Mouse (Mus musculus): Measurements from ENCODE around the gene Sos2.
A peak's percentile ranks its signal among the peaks of the same experiment; 100 is the strongest.

Gene Sos2

DNA sequence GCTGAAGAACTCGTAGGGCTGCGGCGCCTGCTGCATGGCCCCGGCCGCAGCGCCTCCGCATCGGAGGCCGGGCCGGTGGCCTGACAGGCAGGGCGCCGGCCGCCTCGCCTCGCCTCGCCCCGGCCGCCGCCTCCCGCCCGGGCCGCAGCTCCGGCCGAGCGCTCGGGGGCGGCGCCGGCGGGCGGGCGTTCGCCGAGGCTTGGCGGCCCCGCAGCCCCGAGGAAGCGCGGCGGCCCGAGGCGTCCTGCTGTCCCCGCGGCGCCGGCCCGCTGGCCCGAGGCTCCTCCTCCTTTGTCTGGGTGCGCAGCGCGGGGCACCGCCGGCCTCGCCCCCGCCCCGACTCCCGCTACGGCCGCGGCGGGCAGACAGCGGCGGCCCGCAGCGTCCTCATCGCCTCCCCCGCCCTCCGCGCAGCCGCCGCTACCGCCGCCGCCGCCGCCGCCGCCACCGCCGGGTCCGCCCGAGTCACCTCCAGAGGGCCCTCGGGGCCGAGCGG, at the start of gene Sos2:
Gene Sos2, minus strand, starts transcription at position 287 of the 496 bp plus-strand sequence.
- peak in 1 of 2 experiments; percentile 24 for DNase-seq (ENCODE audit: low spot score in 2 of 2)

DNA sequence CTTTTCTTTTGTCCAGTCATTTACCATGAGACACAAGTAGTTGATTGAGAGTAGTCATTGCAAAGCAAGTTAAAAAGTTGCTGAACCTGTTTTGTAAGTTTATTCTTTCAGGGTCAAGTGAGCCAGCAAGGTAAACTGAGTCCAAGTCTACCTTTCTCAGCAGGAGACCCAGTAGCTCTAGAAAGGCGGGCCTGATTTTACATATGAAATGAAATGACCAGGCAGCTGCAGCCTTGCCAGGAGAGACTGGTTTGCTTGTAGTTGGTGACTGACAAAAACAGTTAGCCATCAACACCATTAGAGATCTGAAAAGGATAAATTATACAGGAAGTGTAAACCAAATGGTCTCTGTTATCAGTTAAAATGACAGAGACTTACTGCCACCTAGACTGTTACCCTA, 48.7 kb upstream of the Sos2 start:
- no peak for DNase-seq (ENCODE audit: low spot score in 2 of 2)

DNA sequence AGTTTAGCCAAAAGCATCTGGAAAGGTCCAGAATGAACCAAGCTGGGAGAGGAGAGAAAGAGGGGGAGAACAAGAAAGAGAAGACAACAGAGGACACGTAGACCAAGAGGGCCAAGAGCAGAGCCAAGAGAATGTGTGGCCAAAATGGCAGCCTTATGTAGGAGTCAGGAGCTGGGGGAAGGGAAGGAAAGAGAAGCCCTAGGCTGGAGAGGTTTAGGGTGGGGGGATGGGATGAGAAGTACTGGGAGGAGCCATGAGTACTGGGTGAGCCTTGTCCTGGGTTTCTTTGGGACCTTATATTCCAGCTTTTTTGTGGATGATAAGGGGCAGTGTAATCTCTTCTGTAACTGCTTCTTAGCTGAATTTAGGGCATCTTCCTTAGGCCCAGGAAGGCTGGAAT, 47.6 kb upstream of the Sos2 start:
- DNase-seq (ENCODE audit: low spot score in 2 of 2) = no peak

DNA sequence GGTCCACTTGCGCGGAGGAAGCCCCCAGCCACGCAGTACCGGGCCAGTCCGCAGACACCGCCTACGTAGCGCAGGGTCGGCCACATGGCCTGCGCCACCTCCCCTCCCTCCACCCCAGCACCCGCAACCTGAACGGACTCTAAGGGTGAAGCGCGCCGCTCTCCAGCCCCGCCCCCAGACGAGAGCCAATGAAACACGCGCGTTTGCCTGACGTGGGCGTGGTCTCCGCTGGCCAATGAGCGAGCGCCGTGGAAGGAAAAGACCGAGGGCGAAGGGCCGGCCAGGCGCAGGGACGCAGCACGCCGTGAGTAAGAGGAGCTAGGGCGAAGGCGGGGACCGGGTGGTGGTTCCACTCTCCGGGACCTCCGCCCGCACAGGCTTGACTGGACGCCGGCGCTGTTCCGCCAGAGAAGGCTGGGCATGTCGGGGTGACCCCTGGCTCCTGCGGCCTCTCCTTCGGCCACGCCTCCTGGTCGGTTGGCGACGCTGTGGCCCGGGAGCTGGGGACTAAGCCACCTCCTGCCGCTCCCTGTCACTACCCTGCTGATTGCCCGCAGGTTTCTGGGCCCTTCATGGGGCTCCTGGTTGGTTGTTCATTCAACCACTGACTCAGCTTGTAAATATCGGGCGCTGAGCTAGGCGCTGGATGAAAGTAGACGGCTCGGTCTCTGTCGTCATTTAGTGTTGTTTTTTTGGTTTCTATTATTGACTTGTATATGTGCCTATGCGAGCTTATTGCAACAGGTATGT, 43.2 kb upstream of the Sos2 start, which contains the start of the genes L2hgdh and Atp5s:
Gene L2hgdh, minus strand, starts transcription at position 163 of the 750 bp plus-strand sequence.
Gene Atp5s, plus strand, starts transcription at position 240 of the 750 bp plus-strand sequence.
- DNase-seq (ENCODE audit: low spot score in 2 of 2) = peak; percentile 84 to 95

DNA sequence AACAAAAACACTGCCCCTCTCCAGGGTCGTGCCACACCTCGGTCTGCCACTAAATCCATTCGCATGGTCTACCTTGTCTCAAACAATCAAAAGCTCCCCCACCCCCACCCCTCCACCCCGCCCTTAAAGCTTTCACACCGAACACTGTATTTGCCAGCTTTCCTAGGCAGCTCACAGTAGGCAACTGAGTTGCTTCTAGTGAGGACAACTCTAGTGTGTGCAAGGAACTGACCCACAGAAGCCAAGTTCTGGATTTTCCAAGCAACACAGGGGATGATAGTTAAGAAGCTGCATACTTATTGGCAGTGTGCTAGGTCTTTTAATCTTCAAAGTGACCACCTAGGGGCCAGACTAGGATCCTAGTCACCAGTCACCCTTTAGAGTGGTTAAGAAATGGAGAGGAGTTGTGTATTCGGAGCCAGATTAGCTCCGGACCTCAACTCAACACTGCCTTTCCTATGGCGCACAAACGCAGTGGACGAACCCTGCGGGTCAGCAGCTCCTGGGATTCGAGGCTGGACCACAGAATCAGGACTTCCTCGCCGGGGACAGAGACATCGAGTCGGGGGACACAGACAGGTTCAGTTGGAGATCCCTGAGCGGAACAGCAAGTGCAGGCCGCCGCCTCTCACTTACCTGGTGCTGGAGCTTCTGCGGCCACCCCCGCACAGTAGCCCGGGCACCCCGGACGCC, 42.5 kb upstream of the Sos2 start:
- no peak for DNase-seq (ENCODE audit: low spot score in 2 of 2)

DNA sequence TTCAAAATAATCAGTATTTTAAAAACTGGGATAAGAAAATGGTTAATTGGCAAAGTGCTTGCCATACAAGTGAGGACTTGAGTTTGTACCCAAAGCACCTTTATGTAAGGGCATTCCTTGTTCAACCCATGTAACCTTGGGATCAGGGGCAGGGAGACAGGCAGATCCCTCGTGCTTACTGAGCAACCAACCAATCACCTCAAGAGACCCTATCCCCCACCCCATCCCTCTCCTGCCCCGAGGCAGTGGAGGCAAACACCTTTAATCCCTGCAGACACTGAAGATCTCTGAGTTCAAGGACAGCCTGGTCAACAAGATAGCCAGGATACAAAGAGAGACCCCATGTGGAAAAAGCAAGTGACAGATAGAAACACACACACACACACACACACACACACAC, 41.7 kb upstream of the Sos2 start:
- DNase-seq (ENCODE audit: low spot score in 2 of 2) = no peak

DNA sequence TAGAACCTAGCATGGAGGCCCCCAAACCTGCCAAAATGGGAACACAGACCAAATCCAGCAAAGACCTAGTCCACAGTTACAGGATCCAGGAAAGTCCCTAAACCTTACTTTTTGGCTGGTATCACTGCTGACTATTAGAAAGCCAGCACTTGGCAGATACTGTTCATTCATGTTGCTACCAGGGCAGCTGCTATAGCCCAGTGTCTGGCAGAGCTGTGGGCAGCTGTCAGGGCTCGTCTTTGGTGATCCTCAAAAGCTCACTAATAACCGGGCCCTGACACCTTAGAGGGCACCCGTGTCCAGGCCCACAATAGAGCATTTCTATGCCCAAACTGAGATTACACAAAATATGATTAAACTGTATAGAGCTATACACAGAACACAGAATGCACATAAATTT, 41.2 kb upstream of the Sos2 start:
- no peak for DNase-seq (ENCODE audit: low spot score in 2 of 2)

DNA sequence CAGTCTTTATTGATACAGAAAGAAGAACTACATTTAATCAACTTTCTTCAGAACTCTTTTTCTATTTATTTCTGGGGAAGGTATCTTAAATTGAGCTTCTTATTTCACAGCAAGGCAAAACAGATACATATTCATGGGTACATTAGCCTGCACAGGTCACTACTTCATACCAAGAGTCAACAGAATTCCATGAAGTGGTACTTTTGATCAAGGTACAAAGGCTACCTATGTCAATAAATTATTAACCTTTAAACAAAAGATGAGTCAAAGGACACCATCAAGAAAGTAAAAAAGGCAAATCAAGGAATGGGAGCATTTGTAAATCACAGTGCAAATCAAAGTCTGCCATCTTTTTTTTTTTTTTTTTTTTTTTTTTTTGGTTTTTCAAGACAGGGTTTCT, 32.0 kb upstream of the Sos2 start:
- no peak for DNase-seq (ENCODE audit: low spot score in 2 of 2)

DNA sequence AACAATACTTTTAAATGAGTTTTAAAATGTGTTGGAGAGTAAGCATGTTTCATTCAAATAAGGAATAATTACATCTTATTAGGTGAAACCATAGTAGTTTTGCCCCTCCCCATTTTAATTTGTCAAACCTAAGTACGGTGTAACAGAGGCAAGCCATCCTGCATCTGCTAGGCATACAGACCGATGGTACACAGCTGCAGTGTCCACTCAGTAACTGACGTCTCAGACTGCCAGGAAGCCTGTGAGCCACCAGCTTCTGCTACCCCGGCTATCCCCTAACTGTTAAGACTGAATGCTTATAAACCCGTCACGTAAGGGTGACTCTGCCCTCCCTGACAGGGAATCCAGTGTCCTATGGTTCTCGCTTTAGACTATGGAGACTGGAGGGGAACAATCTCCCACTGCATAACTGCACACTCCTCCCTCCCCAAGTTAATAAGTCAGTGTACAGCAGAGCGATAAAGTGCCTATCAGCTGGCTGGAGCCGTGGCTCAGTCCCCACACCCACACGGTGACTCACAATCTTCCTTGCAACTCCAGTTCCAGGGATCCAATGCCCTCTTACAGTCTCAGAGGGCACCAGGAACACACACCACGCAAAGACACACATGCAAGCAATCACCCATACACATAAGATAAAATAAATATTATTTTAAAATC, 23.3 kb upstream of the Sos2 start:
- no peak for DNase-seq (ENCODE audit: low spot score in 2 of 2)

DNA sequence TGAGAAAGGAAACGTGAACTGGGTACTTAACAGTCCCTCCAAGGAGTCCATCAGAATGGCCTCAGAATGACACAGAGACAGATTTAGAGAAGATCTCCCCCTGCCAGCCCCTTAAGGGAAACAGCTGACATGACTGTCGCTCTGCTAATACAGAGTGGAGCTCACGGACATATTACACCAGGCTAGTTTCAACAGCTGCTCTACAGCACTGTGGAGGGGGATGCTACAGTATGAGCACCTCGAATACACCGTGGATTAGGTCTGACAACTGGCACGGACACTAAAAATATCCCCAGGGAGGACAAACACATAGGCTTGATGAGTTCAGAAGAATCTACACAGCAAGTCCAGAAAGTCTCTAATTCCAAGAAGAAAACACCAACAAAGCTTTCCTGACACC, 16.7 kb upstream of the Sos2 start:
- DNase-seq (ENCODE audit: low spot score in 2 of 2) = no peak

DNA sequence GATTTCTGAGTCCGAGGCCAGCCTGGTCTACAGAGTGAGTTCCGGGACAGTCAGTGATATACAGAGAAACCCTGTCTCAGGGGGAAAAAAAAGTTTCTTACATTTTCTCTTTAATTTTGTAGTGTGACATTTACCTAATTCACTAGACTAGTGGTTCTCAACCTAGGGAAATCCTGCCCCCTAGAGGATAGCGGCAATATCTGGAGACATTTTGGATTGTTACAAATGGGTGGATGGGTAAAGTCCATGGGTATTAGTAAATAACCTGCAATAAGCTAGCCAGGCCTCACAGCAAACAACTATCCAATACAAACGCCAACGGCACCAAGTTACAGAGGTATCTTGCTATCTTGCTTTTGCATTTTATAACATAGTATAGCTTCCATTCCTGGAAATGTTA, 15.1 kb upstream of the Sos2 start:
- peak in 1 of 2 experiments; percentile 46 for DNase-seq (ENCODE audit: low spot score in 2 of 2)

DNA sequence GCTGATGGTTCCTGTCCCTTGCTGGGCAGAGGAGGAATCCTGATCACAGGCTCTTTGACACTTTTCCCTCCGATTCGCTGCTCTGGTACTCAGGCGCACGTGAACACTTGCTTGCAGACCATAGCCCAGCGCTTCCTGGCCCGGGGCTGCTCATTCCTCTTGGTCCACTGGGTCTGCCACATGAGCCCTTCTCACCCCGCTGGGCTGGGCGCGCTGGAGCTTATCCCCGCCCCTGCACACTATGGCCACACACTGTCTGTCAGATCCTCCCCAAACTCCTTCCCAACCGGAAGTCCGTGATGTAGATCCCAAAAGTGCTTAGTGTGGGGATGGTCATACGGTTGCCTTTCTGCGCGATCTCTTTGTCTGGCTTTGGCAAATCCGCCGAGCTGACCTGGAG, 11.8 kb upstream of the Sos2 start:
- no peak for DNase-seq (ENCODE audit: low spot score in 2 of 2)

DNA sequence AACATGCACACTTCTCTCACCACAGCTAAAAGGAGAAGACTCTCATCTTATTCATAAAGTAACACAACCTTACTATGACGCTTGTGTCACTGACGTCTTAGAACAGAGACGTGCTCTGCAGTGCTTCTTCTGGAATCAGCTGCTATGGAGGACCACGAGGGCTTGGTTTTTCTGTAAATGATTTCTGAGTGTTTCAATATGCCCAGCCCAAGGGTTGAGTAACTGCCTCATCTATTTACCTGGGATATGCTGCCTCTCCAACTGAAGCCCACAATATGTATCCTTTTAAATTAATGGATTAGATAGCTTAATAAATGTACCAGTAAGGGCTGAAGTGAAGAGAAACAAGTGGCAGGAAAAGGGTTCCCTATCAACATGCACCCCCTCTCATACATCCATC, 9.1 kb upstream of the Sos2 start:
- no peak for DNase-seq (ENCODE audit: low spot score in 2 of 2)

DNA sequence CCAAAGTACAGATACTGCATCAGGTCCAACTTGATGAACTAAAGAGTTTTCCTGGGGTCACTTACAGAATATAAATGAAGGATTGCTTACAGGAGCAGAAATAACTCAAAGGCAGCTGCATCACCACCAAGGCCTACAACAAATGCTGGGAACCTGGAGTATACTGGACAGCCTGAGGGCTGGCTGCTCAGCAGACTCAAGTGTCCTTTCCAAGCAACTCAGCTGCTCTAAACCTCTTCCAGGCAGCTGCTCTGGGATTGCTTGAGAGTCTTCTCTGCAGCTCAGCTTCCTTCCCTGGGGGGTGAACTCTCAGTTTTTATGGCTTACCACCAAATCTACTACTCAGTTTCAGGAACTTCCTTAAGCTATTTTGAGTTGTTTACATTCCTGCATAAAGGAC, 7.4 kb upstream of the Sos2 start:
- DNase-seq (ENCODE audit: low spot score in 2 of 2) = no peak

DNA sequence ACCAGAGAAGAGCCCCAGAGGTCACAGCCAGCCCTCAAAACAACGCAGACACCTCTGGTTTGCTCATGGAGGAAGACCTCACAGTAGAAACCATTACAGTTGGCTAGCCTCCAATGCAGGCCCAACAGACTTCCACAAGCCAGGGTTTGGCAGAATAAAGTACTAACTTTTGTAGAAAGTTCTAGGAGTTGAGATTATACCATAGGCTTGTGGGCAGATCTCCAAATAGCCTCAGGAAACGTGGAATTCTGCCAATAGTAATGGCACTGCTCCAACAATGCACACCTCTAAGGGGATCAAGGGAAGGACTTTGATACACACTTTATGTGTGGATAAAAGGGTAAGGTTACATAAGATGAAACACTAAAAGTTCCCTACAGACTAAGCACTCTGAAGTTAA, 6.7 kb upstream of the Sos2 start:
- DNase-seq (ENCODE audit: low spot score in 2 of 2) = no peak

DNA sequence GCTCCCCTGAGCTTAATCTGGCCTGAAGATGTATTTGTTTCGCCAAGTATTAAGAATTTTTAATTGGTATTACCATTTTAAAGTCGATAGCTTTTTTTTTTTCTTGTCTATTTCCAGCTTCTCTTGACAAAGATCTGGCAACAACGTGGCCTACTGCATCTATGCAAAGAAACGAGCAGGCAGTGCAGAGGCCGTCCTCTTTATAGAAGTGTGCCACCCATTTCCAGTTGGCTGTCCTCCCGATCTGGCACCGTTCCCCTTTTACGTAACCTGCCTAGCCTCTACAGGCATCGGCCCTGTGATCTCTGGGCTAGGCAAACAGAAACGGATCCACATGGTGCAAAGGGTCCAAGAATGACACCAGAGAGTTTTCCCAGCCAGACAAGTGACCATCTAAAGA, 1.9 kb upstream of the Sos2 start:
- DNase-seq (ENCODE audit: low spot score in 2 of 2) = peak in 1 of 2 experiments; percentile 68

DNA sequence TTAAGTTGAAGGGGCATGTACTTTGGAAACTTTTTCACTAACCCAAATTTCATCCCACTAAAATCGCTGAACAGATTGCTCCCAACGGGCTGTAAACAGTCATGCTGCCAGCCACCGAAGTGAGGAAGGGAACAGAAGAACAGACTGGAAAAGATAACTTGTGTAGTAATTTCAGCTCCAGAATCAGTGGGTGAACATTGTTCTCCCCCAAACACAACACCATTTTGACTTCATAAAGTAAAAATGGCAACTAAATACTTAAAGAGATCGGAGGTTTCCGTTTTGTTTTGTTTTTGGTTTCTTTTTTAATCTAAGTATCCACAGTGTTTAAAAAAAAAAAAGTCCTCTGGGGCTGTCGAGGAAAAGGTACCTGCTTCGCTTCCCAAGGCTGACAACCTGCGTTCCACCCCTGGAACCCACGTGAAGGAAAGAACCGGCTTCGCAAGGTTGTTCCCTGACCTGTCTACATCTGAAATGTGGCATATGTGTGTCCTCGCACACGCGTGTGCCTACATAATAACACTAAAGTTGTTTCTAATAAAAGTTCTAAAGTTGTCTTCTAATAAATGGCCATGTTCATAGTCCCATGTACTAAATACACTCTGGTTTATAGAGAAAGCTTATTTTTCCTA, 1.3 kb upstream of the Sos2 start:
- no peak for DNase-seq (ENCODE audit: low spot score in 2 of 2)

DNA sequence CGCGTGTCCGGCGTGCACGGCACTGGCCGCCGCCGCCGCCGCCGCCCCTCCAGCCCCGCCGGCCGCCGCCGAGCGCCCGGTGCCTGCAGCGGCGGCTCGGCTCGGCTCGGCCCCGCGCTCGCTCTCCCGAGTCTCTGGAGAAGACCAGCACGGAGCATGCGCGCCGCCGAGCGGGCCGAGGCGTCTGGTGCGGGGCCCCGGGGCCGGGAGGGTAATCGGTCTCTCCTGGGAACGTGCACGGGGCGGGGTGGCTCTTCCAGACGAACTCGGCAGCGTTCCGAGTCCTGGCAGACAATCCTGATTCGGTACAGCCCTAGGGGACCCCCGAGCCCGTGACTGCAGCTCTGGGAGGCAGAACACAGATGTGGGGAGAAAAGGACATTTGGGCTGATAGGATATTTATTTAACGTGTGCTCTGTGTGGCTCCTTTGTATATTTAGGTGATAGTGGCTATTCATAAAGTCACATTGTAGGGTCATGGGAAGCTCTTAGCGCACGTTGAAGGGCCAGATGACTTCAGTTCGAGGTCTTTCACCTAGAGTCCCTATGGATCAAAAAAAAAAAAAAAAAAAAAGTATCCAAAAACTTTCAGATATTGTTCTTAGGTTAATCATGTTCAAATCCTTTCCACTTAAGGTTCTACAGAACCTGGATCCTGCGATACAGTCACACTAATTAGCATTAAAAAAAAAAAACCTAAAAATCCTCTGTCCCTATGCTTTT, 574 bp upstream of the Sos2 start:
- DNase-seq (ENCODE audit: low spot score in 2 of 2) = peak in 1 of 2 experiments; percentile 71

DNA sequence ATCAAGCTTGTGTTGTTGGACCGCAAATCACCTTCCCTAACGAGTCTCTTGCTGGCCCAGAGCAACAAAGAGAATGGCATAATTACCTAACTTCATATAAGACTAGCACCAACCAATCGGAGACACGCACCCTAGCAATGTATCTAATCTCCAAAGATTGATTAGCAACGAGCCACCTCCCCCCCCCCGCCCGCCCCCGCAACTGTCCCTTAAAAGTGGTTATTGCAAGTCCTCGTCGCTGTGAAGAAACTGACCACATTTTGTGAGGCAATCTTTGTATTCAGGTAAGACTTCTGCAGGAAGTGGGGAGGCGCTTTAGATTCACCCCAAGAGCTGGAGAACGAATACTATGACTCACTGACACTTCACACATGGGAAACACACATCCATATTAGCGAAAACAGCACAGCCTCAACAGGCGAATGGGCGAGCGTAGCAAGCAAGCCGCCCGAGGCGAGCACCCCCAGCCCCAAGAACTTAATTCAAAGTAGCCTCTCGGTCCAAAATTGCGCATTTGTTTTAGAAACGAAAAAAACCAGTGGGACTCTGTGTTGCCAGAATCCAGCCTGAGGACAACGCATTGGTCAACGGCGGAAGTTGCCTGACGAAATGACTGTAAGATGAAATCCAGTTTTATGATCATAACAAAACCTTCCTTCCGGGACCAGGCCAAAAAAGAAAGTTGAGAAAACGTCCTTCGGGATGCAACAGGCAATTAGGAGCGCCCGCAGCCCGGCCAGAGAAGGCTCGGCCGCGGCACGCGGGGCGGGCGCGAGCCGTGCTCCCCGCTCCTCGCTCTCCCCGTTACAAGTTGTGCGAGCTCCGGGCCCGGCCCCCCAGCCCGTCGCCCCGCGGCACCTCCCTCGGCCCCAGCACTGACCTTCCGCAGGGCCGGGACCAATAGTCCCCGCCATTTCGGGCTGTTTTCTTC, 752 bp downstream of the Sos2 start:
- DNase-seq (ENCODE audit: low spot score in 2 of 2) = peak in 1 of 2 experiments; percentile 30

DNA sequence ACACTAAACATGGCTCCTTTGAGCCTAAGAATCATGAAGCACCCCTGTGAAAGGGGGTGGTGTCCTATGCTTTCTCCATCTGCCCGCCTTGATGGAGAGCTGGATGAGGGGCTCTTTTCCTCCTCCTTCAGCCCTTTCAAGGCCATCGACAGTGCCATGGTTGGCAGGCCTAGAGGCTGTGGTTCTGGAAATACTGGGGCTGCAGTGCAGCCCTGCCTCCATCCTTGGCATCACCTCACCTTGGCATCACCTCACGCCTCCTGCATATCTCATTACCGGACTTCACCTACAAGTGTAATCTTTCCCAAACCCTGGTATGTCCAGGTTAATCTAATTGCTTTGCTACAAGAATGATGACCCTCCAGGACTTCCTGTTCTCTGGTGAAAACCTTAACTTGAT, 5.5 kb downstream of the Sos2 start:
- DNase-seq (ENCODE audit: low spot score in 2 of 2) = no peak
